Mouse (Mus musculus) midbrain, postnatal 0 days (tissue): ENCODE measurements around the gene Sorcs2. TPM values are rescaled to one million over a fixed set of nuclear protein-coding genes. Genes with fewer than 3 reads are reported as not detected.

Source experiments
- ATAC-seq: fragments of 200-750 bp; cut with Nextera tagmentation; 2 replicates; pipeline ENCODE4 v1.8.0; 2017; ENCODE audit warnings: moderate number of reproducible peaks, mild to moderate bottlenecking, moderate TSS enrichment, moderate library complexity; ENCODE audit not compliant: low FRiP score
- DNase-seq: peaks from one replicate; pipeline ENCODE4 v3.0.0-alpha.2; 2015; ENCODE audit warnings: low spot score
- H3K27ac ChIP-seq: fragments of 300-500 bp; sonication (generic); 2 replicates; pipeline ENCODE4 v1.5.1; 2014; ENCODE audit warnings: low read depth, mild to moderate bottlenecking, low read length, mixed read lengths
- H3K27me3 ChIP-seq: fragments of 300-500 bp; sonication (generic); 2 replicates; pipeline ENCODE4 v1.6.1; 2014; ENCODE audit warnings: low read length, control low read depth, mixed read lengths; ENCODE audit not compliant: insufficient read depth
- H3K36me3 ChIP-seq: fragments of 300-500 bp; sonication (generic); 2 replicates; pipeline ENCODE4 v1.6.1; 2014; ENCODE audit warnings: low read length, control low read depth, mixed read lengths; ENCODE audit not compliant: insufficient read depth
- H3K4me1 ChIP-seq: fragments of 300-500 bp; sonication (generic); 2 replicates; pipeline ENCODE4 v1.6.1; 2014; ENCODE audit warnings: mild to moderate bottlenecking, control low read depth, antibody characterized with exemption, low read length, mixed read lengths; ENCODE audit not compliant: insufficient read depth
- H3K4me2 ChIP-seq: fragments of 300-500 bp; sonication (generic); 2 replicates; pipeline ENCODE4 v1.6.1; 2014; ENCODE audit warnings: low read depth, mild to moderate bottlenecking, low read length, mixed read lengths; ENCODE audit not compliant: poor library complexity, severe bottlenecking
- H3K4me3 ChIP-seq: fragments of 300-500 bp; sonication (generic); 2 replicates; pipeline ENCODE4 v1.5.1; 2014; ENCODE audit warnings: low read depth, mild to moderate bottlenecking, low read length, moderate library complexity
- H3K9ac ChIP-seq: fragments of 300-500 bp; sonication (generic); replicated peaks from 2 replicates; pipeline ENCODE4 v1.6.1; 2014; ENCODE audit warnings: mild to moderate bottlenecking, low read length, moderate library complexity, mixed read lengths; ENCODE audit not compliant: poor library complexity, severe bottlenecking
- H3K9me3 ChIP-seq: fragments of 300-500 bp; sonication (generic); 2 replicates; pipeline ENCODE4 v1.6.1; 2016; ENCODE audit warnings: low read length, control low read depth
- CTCF ChIP-seq: IDR thresholded peaks from 2 replicates; pipeline ENCODE4 v1.5.1; 2016; ENCODE audit warnings: antibody characterized with exemption, mild to moderate bottlenecking
- WGBS: fragments of 180-500 bp; shearing (Covaris S2); extraction: QIAGEN DNeasy Blood & Tissue Kit; methylation state at CpG from one replicate; pipeline ENCODE4 v1.1.7; 2014; 5-methylcytosine and 5-hydroxymethylcytosine counted together
- polyA plus RNA-seq: library from polyadenylated mRNA; unstranded; fragments of >200 nt; fragmentation: Nextera tagmentation; extraction: Ambion mirVana; gene quantifications from 2 replicates; pipeline ENCODE4 v1.2.1, GENCODE M21; 2015
- total RNA-seq: library from RNA; depleted of rRNA; stranded (reverse); fragments of >200 nt; gene quantifications from 2 replicates; pipeline ENCODE4 v1.2.3, GENCODE M21; 2014

The Sorcs2 gene
- total and polyA plus RNA-seq, 2 experiments from 2014 or later, result 16.1 to 49.2 TPM

DNA sequence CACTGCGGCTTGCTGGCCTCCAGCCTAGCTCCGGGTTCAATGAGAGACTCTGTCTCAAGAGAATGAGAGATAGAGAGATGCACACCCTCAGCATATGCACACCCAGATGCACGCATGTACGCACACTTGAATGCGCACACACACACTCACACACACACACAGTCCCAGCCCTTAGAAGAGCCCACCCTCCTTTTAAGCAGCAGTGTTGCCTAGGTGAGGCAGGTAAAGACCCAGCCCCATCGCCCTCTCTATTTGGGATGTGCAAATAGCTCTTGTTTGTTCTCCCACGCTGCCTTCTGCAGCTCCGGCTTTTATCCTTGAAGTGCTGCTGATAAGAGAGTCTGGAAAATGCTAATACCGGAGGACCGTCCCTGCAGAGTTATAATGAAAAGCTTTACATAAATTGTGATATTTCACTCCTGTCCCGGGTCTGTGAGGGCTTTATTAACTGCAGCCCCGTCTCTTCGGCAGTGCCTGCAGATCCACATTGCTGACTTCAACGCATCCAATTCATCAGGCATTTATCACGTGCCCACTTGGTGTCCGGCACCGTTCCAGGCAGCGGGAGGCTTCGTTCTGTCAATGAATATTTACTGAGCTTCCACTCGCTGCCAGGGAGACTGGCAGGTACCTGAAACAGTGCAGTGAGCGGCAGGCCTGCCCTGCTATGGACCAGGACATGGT, 67.3 kb downstream of the Sorcs2 start:
- Histone ChIP-seq H3K27ac (peak overlapping the region; percentile 47), H3K4me2 (no peak overlapping the region; the same call in 1 of the 2 replicates), H3K9me3 (no peaks in the 10 kb centered on the region), H3K4me3 (no peak overlapping the region), H3K9ac (no peak overlapping the region), H3K4me1 (peaks cover 16% of the 10 kb centered on the region), H3K27me3 (no peaks in the 10 kb centered on the region), H3K36me3 (no peaks in the 10 kb centered on the region)
- 0 out of 2 replicates have a peak, but pooled peaks have one; percentile 41 for ATAC-seq
- no peak for TF ChIP-seq CTCF
- DNase-seq, result peak; percentile 71
- 30% methylated on average over 21 of the region's 21 CpGs for WGBS

GRCm38 (mm10) chr5:36326057-36327010, 71.6 kb downstream of the Sorcs2 start:
- no peak overlapping the region for H3K4me3 ChIP-seq
- H3K27ac ChIP-seq, result no peak overlapping the region
- no peaks in the 10 kb centered on the region for H3K36me3 ChIP-seq
- no peak overlapping the region for H3K4me2 ChIP-seq
- H3K27me3 ChIP-seq, result no peaks in the 10 kb centered on the region
- DNase-seq (no peak), ATAC-seq (no peak)
- H3K9ac ChIP-seq, result no peak overlapping the region
- no peak for TF ChIP-seq CTCF
- H3K4me1 ChIP-seq, result peaks cover 11% of the 10 kb centered on the region
- WGBS, result 75% methylated on average over 9 of the region's 9 CpGs
- no peaks in the 10 kb centered on the region for H3K9me3 ChIP-seq

- 51% methylated on average over 9 of the region's 9 CpGs for WGBS
- Histone ChIP-seq H3K4me1 (no peaks in the 10 kb centered on the region; the same call in 1 of the 2 replicates), H3K9ac (no peak overlapping the region), H3K9me3 (no peaks in the 10 kb centered on the region), H3K36me3 (no peaks in the 10 kb centered on the region), H3K4me2 (no peak overlapping the region), H3K4me3 (no peak overlapping the region), H3K27me3 (no peaks in the 10 kb centered on the region), H3K27ac (no peak overlapping the region; the same call in 1 of the 2 replicates)
- peak; percentile 85 for DNase-seq
- TF ChIP-seq CTCF, result no peak
- peak; percentile 82 for ATAC-seq
Observed at GRCm38 (mm10) chr5:36324140-36324572, 73.8 kb downstream of the Sorcs2 start.

- Histone ChIP-seq H3K4me2 (no peak overlapping the region), H3K4me1 (no peaks in the 10 kb centered on the region; the same call in 1 of the 2 replicates), H3K9ac (no peak overlapping the region), H3K9me3 (no peaks in the 10 kb centered on the region), H3K27ac (no peak overlapping the region), H3K4me3 (no peak overlapping the region), H3K36me3 (no peaks in the 10 kb centered on the region), H3K27me3 (no peaks in the 10 kb centered on the region)
- TF ChIP-seq CTCF, result peak; percentile 75
- 13% methylated on average over 2 of the region's 2 CpGs for WGBS
- peak; percentile 62 for ATAC-seq
- DNase-seq, result peak; percentile 72
Observed at GRCm38 (mm10) chr5:36323526-36323925, 74.4 kb downstream of the Sorcs2 start.

GRCm38 (mm10) chr5:36321581-36321980, 76.4 kb downstream of the Sorcs2 start:
- H3K36me3 ChIP-seq, result no peaks in the 10 kb centered on the region
- no peak overlapping the region for H3K4me3 ChIP-seq
- H3K4me2 ChIP-seq, result no peak overlapping the region
- H3K27ac ChIP-seq, result no peak overlapping the region
- WGBS, result 49% methylated on average over 8 of the region's 8 CpGs
- no peak for ATAC-seq
- H3K4me1 ChIP-seq, result no peaks in the 10 kb centered on the region; the same call in 1 of the 2 replicates
- no peak for TF ChIP-seq CTCF
- H3K9ac ChIP-seq, result no peak overlapping the region
- peak; percentile 34 for DNase-seq
- H3K27me3 ChIP-seq, result no peaks in the 10 kb centered on the region
- no peaks in the 10 kb centered on the region for H3K9me3 ChIP-seq
